Mouse (Mus musculus) midbrain, postnatal 0 days (tissue): ENCODE data around the gene St8sia1. TPM values are rescaled to one million over a fixed set of nuclear protein-coding genes. Genes with fewer than 3 reads are reported as not detected.

ENCODE experiments used
- ATAC-seq: fragments of 200-750 bp; cut with Nextera tagmentation; 2 replicates; pipeline ENCODE4 v1.8.0; 2017; ENCODE audit warnings: moderate number of reproducible peaks, mild to moderate bottlenecking, moderate TSS enrichment, moderate library complexity; ENCODE audit not compliant: low FRiP score
- DNase-seq: peaks from one replicate; pipeline ENCODE4 v3.0.0-alpha.2; 2015; ENCODE audit warnings: low spot score
- H3K27ac ChIP-seq: fragments of 300-500 bp; sonication (generic); 2 replicates; pipeline ENCODE4 v1.5.1; 2014; ENCODE audit warnings: low read depth, mild to moderate bottlenecking, low read length, mixed read lengths
- H3K27me3 ChIP-seq: fragments of 300-500 bp; sonication (generic); 2 replicates; pipeline ENCODE4 v1.6.1; 2014; ENCODE audit warnings: low read length, control low read depth, mixed read lengths; ENCODE audit not compliant: insufficient read depth
- H3K36me3 ChIP-seq: fragments of 300-500 bp; sonication (generic); 2 replicates; pipeline ENCODE4 v1.6.1; 2014; ENCODE audit warnings: low read length, control low read depth, mixed read lengths; ENCODE audit not compliant: insufficient read depth
- H3K4me1 ChIP-seq: fragments of 300-500 bp; sonication (generic); 2 replicates; pipeline ENCODE4 v1.6.1; 2014; ENCODE audit warnings: mild to moderate bottlenecking, control low read depth, antibody characterized with exemption, low read length, mixed read lengths; ENCODE audit not compliant: insufficient read depth
- H3K4me2 ChIP-seq: fragments of 300-500 bp; sonication (generic); 2 replicates; pipeline ENCODE4 v1.6.1; 2014; ENCODE audit warnings: low read depth, mild to moderate bottlenecking, low read length, mixed read lengths; ENCODE audit not compliant: poor library complexity, severe bottlenecking
- H3K4me3 ChIP-seq: fragments of 300-500 bp; sonication (generic); 2 replicates; pipeline ENCODE4 v1.5.1; 2014; ENCODE audit warnings: low read depth, mild to moderate bottlenecking, low read length, moderate library complexity
- H3K9ac ChIP-seq: fragments of 300-500 bp; sonication (generic); replicated peaks from 2 replicates; pipeline ENCODE4 v1.6.1; 2014; ENCODE audit warnings: mild to moderate bottlenecking, low read length, moderate library complexity, mixed read lengths; ENCODE audit not compliant: poor library complexity, severe bottlenecking
- H3K9me3 ChIP-seq: fragments of 300-500 bp; sonication (generic); 2 replicates; pipeline ENCODE4 v1.6.1; 2016; ENCODE audit warnings: low read length, control low read depth
- CTCF ChIP-seq: IDR thresholded peaks from 2 replicates; pipeline ENCODE4 v1.5.1; 2016; ENCODE audit warnings: antibody characterized with exemption, mild to moderate bottlenecking
- WGBS: fragments of 180-500 bp; shearing (Covaris S2); extraction: QIAGEN DNeasy Blood & Tissue Kit; methylation state at CpG from one replicate; pipeline ENCODE4 v1.1.7; 2014; 5-methylcytosine and 5-hydroxymethylcytosine counted together
- polyA plus RNA-seq: library from polyadenylated mRNA; unstranded; fragments of >200 nt; fragmentation: Nextera tagmentation; extraction: Ambion mirVana; gene quantifications from 2 replicates; pipeline ENCODE4 v1.2.1, GENCODE M21; 2015
- total RNA-seq: library from RNA; depleted of rRNA; stranded (reverse); fragments of >200 nt; gene quantifications from 2 replicates; pipeline ENCODE4 v1.2.3, GENCODE M21; 2014

The St8sia1 gene
- total and polyA plus RNA-seq, 2 experiments from 2014 or later, result 4.5 to 17.7 TPM

DNA sequence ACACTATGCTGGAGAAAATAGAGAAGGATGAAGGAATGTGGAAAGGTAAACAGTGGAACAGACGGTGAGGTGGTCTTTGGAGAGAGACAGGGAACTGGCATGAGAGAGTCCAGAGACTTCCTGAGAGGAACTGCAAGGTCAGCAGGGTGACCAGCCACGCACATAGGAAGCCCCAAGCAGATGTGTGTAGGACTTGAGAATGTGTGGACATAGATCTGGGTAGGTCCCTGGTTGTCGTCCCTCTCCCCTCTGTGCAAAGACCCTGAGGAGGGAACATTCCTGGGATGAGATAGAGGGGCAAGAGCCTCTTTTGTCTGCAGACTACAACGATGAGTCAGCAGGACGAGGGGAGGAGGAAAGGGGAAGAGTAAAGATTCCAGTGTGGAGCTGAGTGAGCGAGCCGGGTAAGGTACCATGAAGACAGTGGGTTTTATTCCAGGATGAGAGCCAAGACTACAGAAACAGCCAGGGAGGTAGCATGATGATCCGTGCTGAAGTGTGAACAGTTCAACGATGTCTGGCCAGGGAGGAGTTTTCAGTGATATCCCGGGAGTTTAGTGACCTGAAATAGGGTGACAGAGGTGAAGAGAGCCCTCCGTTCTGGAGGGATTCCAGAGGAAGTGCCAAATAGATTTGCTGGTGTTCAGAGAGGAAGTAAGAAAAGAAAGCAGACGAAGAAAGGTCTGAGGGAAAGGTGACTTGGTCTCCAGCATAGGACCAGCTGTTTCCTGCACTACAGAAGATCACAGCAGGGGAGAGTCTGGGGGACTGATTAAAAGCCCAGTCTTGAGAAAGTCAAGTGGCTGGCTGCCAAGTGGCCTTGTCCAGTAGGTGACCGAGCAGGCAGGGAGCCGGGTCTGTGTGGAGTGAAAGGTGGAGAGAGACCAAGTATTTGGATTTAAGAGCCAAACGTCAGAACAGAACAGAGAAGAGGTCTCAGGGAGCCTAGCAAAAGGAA is 85.2 kb downstream of the St8sia1 start:
- Histone ChIP-seq H3K9me3 (no peaks in the 10 kb centered on the region), H3K4me3 (no peak overlapping the region), H3K36me3 (no peaks in the 10 kb centered on the region), H3K27ac (no peak overlapping the region), H3K4me2 (no peak overlapping the region), H3K9ac (no peak overlapping the region), H3K4me1 (peaks cover 11% of the 10 kb centered on the region), H3K27me3 (no peaks in the 10 kb centered on the region)
- DNase-seq, result peak; percentile 47
- no peak for ATAC-seq
- WGBS, result 53% methylated on average over 15 of the region's 15 CpGs
- no peak for TF ChIP-seq CTCF

DNA sequence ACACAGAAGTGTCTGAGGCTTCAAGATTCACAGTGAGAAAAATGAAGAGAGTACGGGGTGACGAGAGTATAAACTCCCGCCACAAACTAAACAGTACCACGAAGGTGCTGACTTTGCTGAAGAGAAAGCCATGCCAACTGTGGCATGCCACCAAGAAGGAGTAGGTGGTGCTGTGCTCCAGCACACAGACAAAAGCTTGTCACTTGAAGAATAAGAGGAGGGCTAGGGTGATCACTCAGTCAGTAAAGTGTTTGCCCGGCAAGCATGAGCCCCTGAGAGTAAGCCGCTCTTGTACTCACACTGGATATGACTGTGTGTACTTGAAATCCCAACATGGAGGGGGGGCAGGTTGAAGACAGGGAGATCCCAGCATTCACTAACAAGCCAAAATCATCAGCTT is 87.0 kb downstream of the St8sia1 start:
- H3K36me3 ChIP-seq, result no peaks in the 10 kb centered on the region
- no peak for ATAC-seq
- H3K4me2 ChIP-seq, result no peak overlapping the region

DNA sequence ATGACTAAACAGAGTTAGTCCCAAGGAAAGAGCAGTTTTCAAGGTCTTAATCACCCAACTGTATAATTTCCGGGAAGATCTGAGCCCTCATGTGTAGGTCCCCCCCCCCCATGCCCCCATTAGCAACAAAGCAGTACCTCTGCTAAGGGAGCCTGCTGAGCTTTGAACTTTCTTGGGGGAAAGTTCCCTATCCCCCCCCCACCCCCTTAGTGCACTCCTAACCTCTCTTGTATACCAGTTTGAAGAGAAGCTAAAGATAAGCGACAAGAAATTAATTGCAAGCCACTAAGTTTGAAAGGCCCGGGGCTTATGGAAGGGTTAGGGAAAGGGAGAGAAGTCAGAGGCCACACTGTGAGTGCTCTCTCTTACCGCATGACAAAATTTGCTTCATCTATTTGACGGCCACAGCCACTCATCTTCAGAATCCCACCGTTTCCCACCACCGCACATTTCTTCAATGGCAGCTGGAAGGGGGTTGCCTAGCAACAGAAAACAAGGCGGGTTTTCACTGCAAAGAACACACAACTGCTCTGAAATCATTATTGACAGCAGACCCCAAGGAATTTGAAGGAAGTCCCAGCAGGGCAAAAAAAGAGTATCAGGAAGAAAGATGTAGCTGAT is 87.9 kb downstream of the St8sia1 start:
- H3K9me3 ChIP-seq, result no peaks in the 10 kb centered on the region
- H3K9ac ChIP-seq, result no peak overlapping the region
- no peak overlapping the region for H3K4me3 ChIP-seq
- peak; percentile 65 for DNase-seq
- ATAC-seq, result no peak
- H3K4me2 ChIP-seq, result no peak overlapping the region
- no peak for TF ChIP-seq CTCF
- WGBS, result 4% methylated on average over 8 of the region's 8 CpGs
- no peaks in the 10 kb centered on the region for H3K27me3 ChIP-seq
- H3K27ac ChIP-seq, result peak overlapping the region; percentile 26
- H3K4me1 ChIP-seq, result peaks cover 11% of the 10 kb centered on the region
- H3K36me3 ChIP-seq, result no peaks in the 10 kb centered on the region

More for the DNA sequence above, 87.0 kb downstream of the St8sia1 start:
- H3K27ac ChIP-seq, result no peak overlapping the region
- 33% methylated on average over 6 of the region's 6 CpGs for WGBS
- H3K4me3 ChIP-seq, result no peak overlapping the region
- TF ChIP-seq CTCF, result 0 out of 2 replicates have a peak, but pooled peaks have one; percentile 22
- H3K4me1 ChIP-seq, result peaks cover 11% of the 10 kb centered on the region
- no peaks in the 10 kb centered on the region for H3K9me3 ChIP-seq
- DNase-seq, result peak; percentile 24
- H3K9ac ChIP-seq, result no peak overlapping the region
- H3K27me3 ChIP-seq, result no peaks in the 10 kb centered on the region

DNA sequence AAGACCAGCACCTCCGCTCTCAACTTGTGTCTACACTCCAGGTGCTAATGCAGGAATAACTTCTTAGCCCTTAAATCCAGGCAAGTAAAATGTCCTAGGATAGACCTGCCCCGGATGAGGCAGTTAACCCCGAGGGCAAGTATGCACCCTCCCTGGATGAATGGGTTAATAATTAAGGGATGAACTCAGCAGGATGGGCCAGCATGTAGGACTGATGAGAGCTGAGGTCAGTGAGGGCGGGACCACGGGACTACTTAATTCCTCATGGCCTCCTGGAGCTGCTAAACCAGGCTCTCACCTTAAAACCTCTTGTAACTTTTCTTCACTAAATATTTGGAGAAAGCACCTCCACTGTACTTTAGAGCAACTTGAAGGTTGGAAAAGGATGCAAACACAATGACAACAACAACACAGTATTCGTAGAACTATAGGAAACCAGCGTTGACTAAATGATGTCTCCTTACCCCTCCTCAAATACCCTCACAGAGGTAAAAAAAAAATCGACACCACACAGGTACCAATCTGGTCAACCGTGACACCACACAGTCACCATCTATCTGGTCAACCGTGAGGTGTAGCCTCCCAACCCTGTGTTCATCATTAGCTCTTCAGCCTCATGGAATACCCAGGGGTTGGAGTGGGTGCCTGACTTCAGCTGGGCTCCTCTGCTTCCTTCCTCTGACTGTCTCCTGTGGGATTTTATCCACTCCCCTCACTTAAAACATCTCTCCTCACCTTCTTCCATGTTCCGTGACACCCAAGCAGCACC is 90.3 kb downstream of the St8sia1 start:
- no peak overlapping the region for H3K4me2 ChIP-seq
- 89% methylated on average over 11 of the region's 11 CpGs for WGBS
- no peak for ATAC-seq
- H3K27me3 ChIP-seq, result no peaks in the 10 kb centered on the region
- H3K4me1 ChIP-seq, result peaks cover 11% of the 10 kb centered on the region
- H3K36me3 ChIP-seq, result no peaks in the 10 kb centered on the region
- DNase-seq, result no peak
- H3K9ac ChIP-seq, result no peak overlapping the region
- no peak overlapping the region for H3K4me3 ChIP-seq
- H3K9me3 ChIP-seq, result no peaks in the 10 kb centered on the region
- H3K27ac ChIP-seq, result no peak overlapping the region
- no peak for TF ChIP-seq CTCF

DNA sequence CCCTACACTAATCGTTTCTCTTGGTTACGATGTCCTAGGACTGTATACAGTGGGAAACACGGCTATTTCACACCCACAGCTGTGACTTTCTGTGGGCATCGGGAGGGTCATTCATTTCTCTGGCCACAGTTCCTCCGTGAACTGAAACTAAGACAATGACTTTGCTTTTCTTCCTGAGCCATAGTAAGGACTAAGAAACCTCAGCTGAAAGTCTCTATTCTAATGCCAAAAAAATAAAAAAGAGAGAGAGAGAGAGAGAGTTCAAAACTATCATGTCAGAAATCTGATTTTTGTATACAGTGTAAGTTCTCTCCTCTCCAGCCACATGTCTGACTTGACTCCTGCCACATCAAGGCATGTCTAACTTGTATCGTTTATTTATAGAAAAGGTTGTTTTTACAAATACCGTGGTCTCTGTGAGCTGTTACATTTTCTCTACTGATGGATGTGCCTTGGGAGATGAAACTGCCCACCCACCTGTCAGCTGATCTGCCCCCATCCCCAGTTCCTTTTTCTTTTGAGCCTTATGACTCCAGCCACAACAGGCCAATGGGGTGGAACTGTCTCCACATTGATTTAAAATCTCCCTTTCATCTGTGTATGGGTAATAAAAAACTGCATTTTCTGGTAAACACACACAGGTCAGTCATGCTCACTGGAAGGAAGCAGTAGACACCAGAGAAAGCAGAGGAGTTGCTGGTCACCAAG is 94.4 kb downstream of the St8sia1 start:
- H3K9me3 ChIP-seq, result no peaks in the 10 kb centered on the region
- DNase-seq, result no peak
- H3K4me3 ChIP-seq, result no peak overlapping the region
- no peak overlapping the region for H3K9ac ChIP-seq
- no peaks in the 10 kb centered on the region for H3K27me3 ChIP-seq
- no peak overlapping the region for H3K4me2 ChIP-seq
- 77% methylated on average over 7 of the region's 7 CpGs for WGBS
- TF ChIP-seq CTCF, result no peak
- no peak for ATAC-seq
- no peak overlapping the region for H3K27ac ChIP-seq
- H3K36me3 ChIP-seq, result no peaks in the 10 kb centered on the region
- peaks cover 4% of the 10 kb centered on the region; the same call in 1 of the 2 replicates for H3K4me1 ChIP-seq
